Mouse (Mus musculus) cerebellum, adult 9-11 months (tissue): ENCODE data around the gene Vac14.

Experiments used
- DNase-seq: peaks from one replicate; pipeline ENCODE4 v3.0.0; 2022

Vac14 gene

GRCm38 (mm10) chr8:110718969-110719670 lies 100.7 kb downstream of the Vac14 start:
- peak; percentile 72 for DNase-seq

- DNase-seq = no peak
These were observed 101.7 kb downstream of the Vac14 start for GRCm38 (mm10) chr8:110719898-110720653.

- peak; percentile 88 for DNase-seq
These were observed 102.6 kb downstream of the Vac14 start, which contains the start of gene Mtss1l for GRCm38 (mm10) chr8:110720685-110721598. Gene Mtss1l (plus strand): TSS chr8:110721476.

- DNase-seq = peak; percentile 72
These were observed 103.4 kb downstream of the Vac14 start for GRCm38 (mm10) chr8:110721606-110722413.

GRCm38 (mm10) chr8:110722414-110723011 lies 104.1 kb downstream of the Vac14 start:
- no peak for DNase-seq

- no peak for DNase-seq
These were observed 106.1 kb downstream of the Vac14 start for GRCm38 (mm10) chr8:110724493-110724892.

- DNase-seq = no peak
These were observed 106.9 kb downstream of the Vac14 start for GRCm38 (mm10) chr8:110725084-110725838.

- DNase-seq = peak; percentile 72
These were observed 108.5 kb downstream of the Vac14 start for GRCm38 (mm10) chr8:110726893-110727292.

GRCm38 (mm10) chr8:110731346-110731859 lies 113.0 kb downstream of the Vac14 start:
- DNase-seq = peak; percentile 54

- peak; percentile 74 for DNase-seq
These were observed 114.7 kb downstream of the Vac14 start for GRCm38 (mm10) chr8:110733036-110733435.

GRCm38 (mm10) chr8:110738591-110739195 lies 120.3 kb downstream of the Vac14 start:
- peak; percentile 48 for DNase-seq

- DNase-seq = no peak
These were observed 122.3 kb downstream of the Vac14 start for GRCm38 (mm10) chr8:110740629-110741175.

GRCm38 (mm10) chr8:110741816-110742451 lies 123.5 kb downstream of the Vac14 start:
- peak; percentile 37 for DNase-seq

GRCm38 (mm10) chr8:110742452-110742818 lies 124.0 kb downstream of the Vac14 start:
- no peak for DNase-seq

GRCm38 (mm10) chr8:110745162-110745561 lies 126.8 kb downstream of the Vac14 start:
- DNase-seq = no peak

- DNase-seq = no peak
These were observed 128.3 kb downstream of the Vac14 start for GRCm38 (mm10) chr8:110746661-110747060.

GRCm38 (mm10) chr8:110749500-110750170 lies 131.2 kb downstream of the Vac14 start:
- peak; percentile 44 for DNase-seq

- no peak for DNase-seq
These were observed 131.9 kb downstream of the Vac14 start for GRCm38 (mm10) chr8:110750269-110750668.

GRCm38 (mm10) chr8:110751490-110751889 lies 133.1 kb downstream of the Vac14 start:
- no peak for DNase-seq
